Mouse (Mus musculus) C2C12 (cell line): ENCODE data around the gene Ciita.

Experiments used
- CEBPB ChIP-seq: IDR thresholded peaks from one replicate; pipeline ENCODE4 v1.6.1; 2011; ENCODE audit warnings: low read depth, mild to moderate bottlenecking, control low read depth, moderate library complexity
- CTCF ChIP-seq: IDR thresholded peaks from one replicate; pipeline ENCODE4 v1.5.1; 2011; ENCODE audit not compliant: control insufficient read depth, insufficient read depth, insufficient read length
- MAX ChIP-seq: IDR thresholded peaks from one replicate; pipeline ENCODE4 v1.6.1; 2011; ENCODE audit warnings: mild to moderate bottlenecking, control low read depth
- MYOD1 ChIP-seq: IDR thresholded peaks from one replicate; pipeline ENCODE4 v1.6.1; 2011; ENCODE audit warnings: low read depth; ENCODE audit not compliant: control insufficient read depth, insufficient read length
- MYOG ChIP-seq: IDR thresholded peaks from one replicate; pipeline ENCODE4 v1.6.1; 2011; ENCODE audit not compliant: control insufficient read depth, insufficient read length; ENCODE audit errors: extremely low read depth
- USF1 ChIP-seq: IDR thresholded peaks from one replicate; pipeline ENCODE4 v1.6.1; 2011; ENCODE audit warnings: low read depth, mild to moderate bottlenecking, control low read depth, moderate library complexity

DNA sequence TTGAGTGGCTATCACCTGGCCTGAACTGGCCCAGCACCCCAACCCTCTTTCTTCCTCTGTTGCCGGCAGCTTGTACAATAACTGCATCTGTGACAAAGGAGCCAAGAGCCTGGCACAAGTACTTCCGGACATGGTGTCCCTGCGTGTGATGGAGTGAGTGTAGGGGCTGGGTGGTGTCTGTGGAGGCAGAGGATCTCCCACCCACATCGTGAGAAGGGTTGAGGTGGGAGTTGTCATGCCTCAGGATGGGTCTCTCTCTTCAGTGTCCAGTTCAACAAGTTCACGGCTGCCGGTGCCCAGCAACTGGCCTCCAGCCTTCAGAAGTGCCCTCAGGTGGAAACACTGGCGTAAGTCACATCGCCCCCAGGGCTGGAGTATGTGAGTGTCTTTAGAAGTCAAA, 43.8 kb downstream of the Ciita start:
- TF ChIP-seq MYOD1: no peak
- no peak for TF ChIP-seq CTCF
- no peak for TF ChIP-seq USF1
- TF ChIP-seq CEBPB: no peak
- no peak for TF ChIP-seq MAX
- TF ChIP-seq MYOG: no peak
